Mouse (Mus musculus): ENCODE results near the gene Lrrc63. TPM values are rescaled to one million over a fixed set of nuclear protein-coding genes. Genes with fewer than 3 reads are reported as not detected.

Gene Lrrc63
- total RNA-seq, 2 experiments from 2014 or later, result not detected

Other genes with a start within 250 kb of the Lrrc63 start
- 10 to 100 TPM; 18.7 to 26.3 TPM for gene Lrch1, start 183.0 kb downstream of the Lrrc63 start, total RNA-seq (2021)
- 1 to 10 TPM in 1 of 2 experiments, under 1 TPM in 1; 0.83 to 1.7 TPM for gene Rubcnl, start 114.9 kb downstream of the Lrrc63 start, total RNA-seq (2021)
- 10 to 100 TPM; 17.9 to 18.3 TPM for gene Lcp1, start 220 bp upstream of the Lrrc63 start, total RNA-seq (2021)
- gene Cpb2, start 111.4 kb upstream of the Lrrc63 start, total RNA-seq (2021), result not detected
- 10 to 100 TPM; 27.3 to 29.4 TPM for gene Zc3h13, start 153.5 kb upstream of the Lrrc63 start, total RNA-seq (2021)